Mouse (Mus musculus) forebrain, embryonic 12.5 days (tissue): Measurements from ENCODE around the gene Omp. TPM values are rescaled to one million over a fixed set of nuclear protein-coding genes. Genes with fewer than 3 reads are reported as not detected.
A peak's percentile ranks its signal among the peaks of the same experiment; 100 is the strongest.
"Not testable (repeated sequence)": the region's sequence is repeated elsewhere in the genome, so short reads cannot be mapped to it uniquely, and the experiment has no call there.

Source experiments
- ATAC-seq: fragments of 200-750 bp; cut with Nextera tagmentation; 2 replicates; pipeline ENCODE4 v1.8.0; 2017; ENCODE audit warnings: moderate TSS enrichment; ENCODE audit not compliant: low FRiP score
- H3K27ac ChIP-seq: fragments of 300-500 bp; sonication (generic); 2 replicates; pipeline ENCODE4 v1.5.1; 2016; ENCODE audit warnings: mild to moderate bottlenecking
- H3K27me3 ChIP-seq: fragments of 300-500 bp; sonication (generic); 2 replicates; pipeline ENCODE4 v1.6.1; 2016; ENCODE audit warnings: mild to moderate bottlenecking
- H3K36me3 ChIP-seq: fragments of 300-500 bp; sonication (generic); replicated peaks from 2 replicates; pipeline ENCODE4 v1.6.1; 2016; ENCODE audit warnings: mild to moderate bottlenecking
- H3K4me1 ChIP-seq: fragments of 300-500 bp; sonication (generic); 2 replicates; pipeline ENCODE4 v1.6.1; 2016
- H3K4me2 ChIP-seq: fragments of 300-500 bp; sonication (generic); 2 replicates; pipeline ENCODE4 v1.6.1; 2016; ENCODE audit warnings: mild to moderate bottlenecking, moderate library complexity
- H3K4me3 ChIP-seq: fragments of 300-500 bp; sonication (generic); replicated peaks from 2 replicates; pipeline ENCODE4 v1.5.1; 2016; ENCODE audit warnings: mild to moderate bottlenecking
- H3K9ac ChIP-seq: fragments of 300-500 bp; sonication (generic); 2 replicates; pipeline ENCODE4 v1.6.1; 2016; ENCODE audit warnings: mild to moderate bottlenecking
- H3K9me3 ChIP-seq: fragments of 300-500 bp; sonication (generic); 2 replicates; pipeline ENCODE4 v1.6.1; 2016
- WGBS: fragments of 180-500 bp; shearing (Covaris S2); methylation state at CpG from one replicate; pipeline ENCODE4 v1.1.7; 2016; 5-methylcytosine and 5-hydroxymethylcytosine counted together
- polyA plus RNA-seq: library from polyadenylated mRNA; unstranded; fragments of >200 nt; fragmentation: Nextera tagmentation; extraction: Ambion mirVana; gene quantifications from 2 replicates; pipeline ENCODE4 v1.2.1, GENCODE M21; 2016

Omp gene
- polyA plus RNA-seq: 0.45 and 0.74 TPM in 2 replicates

DNA sequence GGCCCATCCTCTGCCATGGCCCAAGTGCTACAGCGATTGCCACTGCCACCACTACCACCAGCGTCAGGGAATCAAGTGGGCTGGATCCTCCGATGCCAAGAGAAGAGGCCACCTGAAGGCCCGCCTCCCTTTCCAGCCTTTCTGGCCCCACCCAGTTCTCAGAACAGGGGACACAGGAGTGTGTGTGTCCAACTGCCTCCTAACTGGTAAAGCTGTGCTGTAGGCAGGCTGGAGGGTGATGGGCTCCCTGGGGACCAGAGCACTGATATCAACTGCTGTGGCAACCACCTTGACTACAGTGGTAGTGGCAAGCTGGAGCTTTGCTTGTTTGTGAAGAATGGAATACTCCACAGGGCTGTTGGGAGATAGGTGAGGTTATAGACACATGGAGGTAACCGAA, at the start of gene Omp:
Gene Omp (minus strand): TSS at position 101 of the 400 bp plus-strand sequence.
- 92% methylated on average over 5 of the region's 5 CpGs for WGBS
- Histone ChIP-seq H3K4me2 (no peak within 1 kb of the TSS), H3K4me1 (peaks cover 34% of the 10 kb centered on the region), H3K9me3 (no peaks in the 10 kb centered on the region), H3K4me3 (no peak within 1 kb of the TSS), H3K27me3 (no peaks in the 10 kb centered on the region), H3K9ac (no peak within 1 kb of the TSS), H3K36me3 (no peaks in the 10 kb centered on the region), H3K27ac (no peak within 1 kb of the TSS)
- no peak for ATAC-seq

DNA sequence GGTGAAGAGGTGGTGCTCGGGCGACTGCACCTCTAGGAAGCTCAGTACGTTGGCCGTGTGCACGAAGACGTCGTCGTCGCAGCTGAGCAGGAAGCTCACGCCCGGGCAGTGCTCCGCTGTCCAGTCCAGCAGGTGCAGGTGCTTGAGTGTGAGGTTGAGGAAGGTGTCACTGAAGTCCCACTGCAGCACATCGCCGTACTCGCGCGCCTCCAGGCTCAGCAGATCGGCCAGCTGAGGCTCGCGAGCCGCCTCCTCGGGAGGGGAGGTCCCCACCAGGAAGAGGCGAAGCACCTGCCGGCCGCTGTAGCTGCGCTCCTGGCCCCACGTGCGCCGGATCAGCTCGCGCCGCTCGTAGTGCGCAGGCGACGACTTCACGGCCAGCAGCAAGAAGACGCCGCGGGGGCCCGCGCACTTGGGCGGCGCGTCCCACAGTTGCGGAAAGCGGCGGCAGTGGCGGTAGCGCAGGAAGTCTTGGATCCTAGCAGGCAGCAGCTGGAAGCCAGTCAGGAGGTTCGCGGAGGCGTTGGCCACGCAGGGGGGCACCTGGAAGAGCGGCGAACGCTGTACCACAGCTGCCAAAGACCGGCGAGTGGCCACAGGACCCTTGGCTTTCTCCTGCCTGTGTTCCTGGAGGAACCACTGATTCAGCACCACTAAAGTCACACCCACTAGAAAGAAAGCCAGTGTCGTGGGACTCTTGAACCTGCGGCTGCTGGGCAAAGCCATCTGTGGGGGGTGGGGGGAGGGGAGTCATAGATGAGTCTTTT, 48.9 kb upstream of the Omp start:
- Histone ChIP-seq H3K4me3 (peak overlapping the region; percentile 40), H3K4me2 (peak overlapping the region; percentile 77), H3K9me3 (no peaks in the 10 kb centered on the region), H3K27ac (no peak overlapping the region), H3K36me3 (no peaks in the 10 kb centered on the region), H3K4me1 (peaks cover 14% of the 10 kb centered on the region), H3K27me3 (peaks cover 84% of the 10 kb centered on the region), H3K9ac (peak overlapping the region; percentile 49)
- peak; percentile 37 for ATAC-seq
- 1% methylated on average over 61 of the region's 61 CpGs for whole genome bisulfite sequencing

DNA sequence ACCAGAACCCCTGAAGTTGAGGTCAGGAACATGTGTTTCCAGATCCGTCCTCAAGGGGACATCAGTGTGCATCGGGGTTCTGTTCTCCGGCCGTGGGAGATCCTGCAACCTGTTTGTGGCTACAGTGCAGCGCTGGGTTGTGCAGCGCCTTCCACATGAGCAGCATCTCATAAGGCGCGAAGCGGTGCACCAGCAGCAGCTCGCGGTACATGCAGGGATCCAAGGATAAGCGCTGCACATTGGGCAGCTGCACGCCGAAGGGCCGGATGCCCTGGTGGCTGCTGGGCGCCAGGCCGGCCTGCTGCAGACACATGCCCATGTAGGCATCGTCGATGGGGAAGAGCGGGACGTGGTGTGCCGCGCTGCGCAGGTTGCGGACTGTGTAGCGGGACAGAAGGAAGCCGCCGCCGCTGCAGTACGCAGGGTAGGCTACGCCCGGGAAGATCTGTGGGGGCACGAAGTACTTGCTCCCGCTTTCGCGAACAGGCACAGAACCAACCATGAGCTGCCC, 48.3 kb upstream of the Omp start:
- Histone ChIP-seq H3K27me3 (peaks cover 87% of the 10 kb centered on the region), H3K27ac (no peak overlapping the region)
- WGBS: 6% methylated on average over 36 of the region's 36 CpGs

DNA sequence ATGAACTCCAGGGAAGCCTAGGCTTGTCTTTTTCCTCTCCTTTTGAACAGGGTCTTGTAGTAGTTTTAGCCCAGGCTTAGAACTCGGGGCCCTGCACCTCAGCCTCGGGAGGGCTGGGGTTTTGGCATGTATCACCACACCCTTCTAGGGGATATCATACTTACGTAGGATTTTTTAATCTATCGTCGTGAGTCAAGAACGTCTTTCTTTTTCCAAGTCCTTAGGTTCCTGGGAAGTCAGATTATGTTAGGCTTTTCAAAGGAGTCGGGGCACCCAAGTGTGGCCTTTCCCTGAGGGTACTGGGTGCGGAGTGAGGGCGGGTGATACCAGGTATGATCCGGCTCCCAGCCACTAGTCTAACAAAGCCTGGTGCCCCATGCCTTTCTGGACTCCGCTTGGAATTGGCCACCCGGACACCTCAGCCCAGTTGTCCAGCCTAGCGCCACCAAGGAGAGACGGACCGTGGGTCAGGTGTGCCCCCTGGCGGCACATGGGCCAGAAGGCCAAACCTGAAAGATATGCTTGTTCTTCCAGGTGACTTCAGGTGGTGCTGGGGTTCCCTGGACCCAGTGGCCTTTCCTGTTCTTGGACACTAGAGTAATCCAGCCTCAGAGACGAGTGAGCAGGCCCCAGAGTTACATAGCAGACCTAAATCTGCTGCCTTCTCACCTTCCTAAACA, 46.4 kb upstream of the Omp start:
- H3K4me1 ChIP-seq: peaks cover 21% of the 10 kb centered on the region
- H3K4me3 ChIP-seq: no peak overlapping the region
- no peak overlapping the region for H3K9ac ChIP-seq
- H3K4me2 ChIP-seq: no peak overlapping the region
- no peak overlapping the region for H3K27ac ChIP-seq
- peaks cover 82% of the 10 kb centered on the region for H3K27me3 ChIP-seq
- ATAC-seq: no peak
- WGBS: 66% methylated on average over 17 of the region's 17 CpGs
- no peaks in the 10 kb centered on the region for H3K36me3 ChIP-seq
- H3K9me3 ChIP-seq: no peaks in the 10 kb centered on the region

More for the DNA sequence above, 48.3 kb upstream of the Omp start:
- Histone ChIP-seq H3K4me2 (peak overlapping the region; percentile 77), H3K4me3 (peak overlapping the region; percentile 40), H3K4me1 (peaks cover 14% of the 10 kb centered on the region), H3K36me3 (no peaks in the 10 kb centered on the region), H3K9ac (peak overlapping the region; percentile 49), H3K9me3 (no peaks in the 10 kb centered on the region)
- ATAC-seq: peak; percentile 64

DNA sequence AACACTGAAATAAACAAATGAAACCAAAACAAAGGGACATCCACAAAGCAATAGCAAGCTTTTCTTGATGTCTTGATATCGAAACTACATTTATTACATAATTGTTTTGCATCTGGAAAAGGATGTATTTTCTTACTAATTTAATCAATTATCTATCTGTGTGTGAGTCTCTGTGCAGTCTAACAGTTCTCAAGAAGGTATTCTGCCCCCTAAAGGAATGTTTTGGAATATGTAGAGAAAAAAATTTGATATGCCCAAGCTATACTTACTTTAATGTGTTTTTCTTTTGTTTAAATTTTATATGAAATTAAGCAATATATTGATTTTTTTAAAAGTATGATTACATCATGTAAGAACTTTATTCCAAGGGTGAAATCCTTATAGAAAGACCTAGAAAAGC, 45.3 kb upstream of the Omp start:
- no peak for ATAC-seq
- Histone ChIP-seq H3K4me3 (no peak overlapping the region), H3K4me1 (peaks cover 32% of the 10 kb centered on the region), H3K9me3 (no peaks in the 10 kb centered on the region), H3K27me3 (peaks cover 76% of the 10 kb centered on the region), H3K4me2 (no peak overlapping the region), H3K9ac (no peak overlapping the region), H3K36me3 (no peaks in the 10 kb centered on the region), H3K27ac (no peak overlapping the region)
- WGBS: 92% methylated on average over 1 of the region's 1 CpGs

DNA sequence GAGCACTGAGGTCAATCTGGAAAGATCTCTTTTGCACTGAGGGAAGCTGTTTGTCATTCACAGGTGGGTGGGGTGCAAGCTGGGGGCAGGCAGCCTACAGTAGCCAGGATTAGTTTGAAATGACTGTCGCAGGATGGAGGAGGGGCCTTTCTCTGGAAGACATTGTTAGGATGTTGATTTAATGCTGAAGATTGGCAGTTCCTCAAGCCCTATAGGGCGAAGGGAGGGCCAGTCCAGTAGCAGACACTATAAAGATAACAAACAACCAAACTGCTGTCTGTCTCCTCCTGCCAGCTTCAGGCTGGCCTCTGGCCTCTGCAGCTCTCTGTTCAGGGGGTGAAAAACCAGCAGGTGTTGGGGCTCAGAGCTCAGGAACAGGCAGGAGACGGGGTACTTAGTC, 44.4 kb upstream of the Omp start:
- Histone ChIP-seq H3K4me1 (peaks cover 39% of the 10 kb centered on the region), H3K36me3 (no peaks in the 10 kb centered on the region), H3K4me3 (no peak overlapping the region), H3K27me3 (peaks cover 76% of the 10 kb centered on the region), H3K9ac (no peak overlapping the region), H3K4me2 (no peak overlapping the region), H3K27ac (no peak overlapping the region), H3K9me3 (no peaks in the 10 kb centered on the region)
- WGBS: 66% methylated on average over 3 of the region's 3 CpGs
- no peak for ATAC-seq

DNA sequence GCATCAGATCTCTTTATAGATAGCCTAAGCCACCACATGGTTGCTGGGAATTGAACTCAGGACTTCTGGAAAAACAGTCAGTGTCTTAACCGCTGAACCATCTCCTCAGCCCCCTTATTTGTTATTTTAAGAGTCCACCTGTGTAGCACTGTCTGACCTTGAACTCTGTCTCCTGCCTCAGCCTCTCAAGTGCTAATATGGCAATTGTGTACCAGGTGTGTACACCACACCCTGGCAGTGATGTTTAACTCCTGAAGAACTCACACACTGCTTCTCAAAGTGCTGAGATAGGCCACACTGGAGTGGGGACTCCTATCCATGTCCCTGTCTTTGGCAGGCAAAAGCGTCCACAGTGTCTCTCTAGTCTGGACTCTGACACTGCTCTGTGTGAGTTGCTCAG, 43.4 kb upstream of the Omp start:
- Histone ChIP-seq H3K4me3 (no peak overlapping the region), H3K27me3 (peaks cover 75% of the 10 kb centered on the region), H3K4me1 (peaks cover 29% of the 10 kb centered on the region), H3K27ac (no peak overlapping the region), H3K9ac (no peak overlapping the region), H3K4me2 (no peak overlapping the region), H3K9me3 (no peaks in the 10 kb centered on the region), H3K36me3 (no peaks in the 10 kb centered on the region)
- no peak for ATAC-seq
- 94% methylated on average over 2 of the region's 2 CpGs for WGBS

DNA sequence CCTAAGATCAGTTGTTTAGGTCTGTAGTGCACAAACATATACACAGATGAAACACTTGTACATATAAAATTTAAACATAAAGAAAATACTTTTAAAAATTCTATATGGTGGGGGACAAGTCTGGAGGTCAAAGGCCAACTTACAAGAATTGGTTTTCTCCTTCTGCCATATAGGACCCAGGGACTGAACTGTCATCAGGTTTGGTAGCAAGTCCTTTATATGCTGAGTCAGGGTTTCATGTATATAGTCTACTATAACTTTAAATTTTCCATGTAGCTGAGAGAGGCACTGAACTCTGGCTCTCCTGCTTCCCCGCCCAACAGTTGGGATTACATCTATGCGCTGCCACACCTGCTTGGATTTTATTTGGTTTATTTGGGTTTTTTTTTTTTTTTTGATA, 42.9 kb upstream of the Omp start:
- H3K27me3 ChIP-seq: peaks cover 74% of the 10 kb centered on the region
- no peaks in the 10 kb centered on the region for H3K36me3 ChIP-seq
- no peaks in the 10 kb centered on the region for H3K9me3 ChIP-seq
- H3K4me3 ChIP-seq: no peak overlapping the region
- no peak overlapping the region for H3K27ac ChIP-seq
- ATAC-seq: no peak
- 93% methylated on average over 2 of the region's 2 CpGs for WGBS
- H3K4me2 ChIP-seq: no peak overlapping the region
- H3K4me1 ChIP-seq: peaks cover 25% of the 10 kb centered on the region
- no peak overlapping the region for H3K9ac ChIP-seq

DNA sequence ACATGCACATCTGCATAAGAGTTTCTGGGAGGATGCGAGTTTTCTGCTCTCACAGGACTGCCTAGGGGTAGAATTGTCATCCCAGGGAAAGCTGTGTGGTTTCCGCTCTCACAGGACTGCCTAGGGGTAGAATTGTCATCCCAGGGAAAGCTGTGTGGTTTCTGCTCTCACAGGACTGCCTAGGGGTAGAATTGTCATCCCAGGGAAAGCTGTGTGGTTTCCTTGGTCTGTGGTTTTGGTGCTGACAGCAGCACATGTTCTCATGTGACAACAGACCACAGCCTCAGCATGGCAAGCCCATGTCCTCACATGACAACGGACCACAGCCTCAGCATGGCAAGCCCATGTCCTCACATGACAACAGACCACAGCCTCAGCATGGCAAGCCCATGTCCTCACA, 42.0 kb upstream of the Omp start:
- Histone ChIP-seq H3K4me1 (peaks cover 25% of the 10 kb centered on the region), H3K27ac (peak overlapping the region; percentile 66), H3K27me3 (peaks cover 74% of the 10 kb centered on the region)
- WGBS: 64% methylated on average over 3 of the region's 3 CpGs
- not testable (repeated sequence) for H3K4me2 ChIP-seq, H3K9me3 ChIP-seq, H3K9ac ChIP-seq, H3K36me3 ChIP-seq, ATAC-seq, H3K4me3 ChIP-seq

DNA sequence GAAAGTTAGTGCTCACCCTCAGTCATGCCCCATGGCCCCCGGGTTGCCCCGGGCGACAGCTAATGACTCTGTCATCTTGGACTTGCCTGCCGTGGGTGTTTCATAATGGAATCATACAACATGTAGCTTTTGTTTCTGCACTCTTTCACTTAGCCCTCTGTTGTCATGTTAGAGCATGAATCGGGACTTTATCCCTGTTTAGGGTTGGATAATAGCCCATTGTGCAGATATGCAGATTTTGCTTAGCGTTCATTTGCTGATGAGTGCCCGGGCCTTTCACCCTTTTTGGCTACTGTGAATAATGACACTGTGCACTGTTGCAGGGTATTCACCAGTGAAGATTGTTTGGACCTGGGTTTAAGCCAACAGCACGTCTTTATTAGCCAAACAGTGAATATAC, 41.3 kb upstream of the Omp start:
- no peaks in the 10 kb centered on the region for H3K36me3 ChIP-seq
- H3K4me3 ChIP-seq: no peak overlapping the region
- no peaks in the 10 kb centered on the region for H3K9me3 ChIP-seq
- ATAC-seq: peak; percentile 90
- H3K4me1 ChIP-seq: peaks cover 25% of the 10 kb centered on the region
- H3K9ac ChIP-seq: no peak overlapping the region
- WGBS: 15% methylated on average over 8 of the region's 8 CpGs
- H3K4me2 ChIP-seq: no peak overlapping the region
- peak overlapping the region; percentile 66; the same call in 1 of the 2 replicates for H3K27ac ChIP-seq
- peaks cover 73% of the 10 kb centered on the region for H3K27me3 ChIP-seq

DNA sequence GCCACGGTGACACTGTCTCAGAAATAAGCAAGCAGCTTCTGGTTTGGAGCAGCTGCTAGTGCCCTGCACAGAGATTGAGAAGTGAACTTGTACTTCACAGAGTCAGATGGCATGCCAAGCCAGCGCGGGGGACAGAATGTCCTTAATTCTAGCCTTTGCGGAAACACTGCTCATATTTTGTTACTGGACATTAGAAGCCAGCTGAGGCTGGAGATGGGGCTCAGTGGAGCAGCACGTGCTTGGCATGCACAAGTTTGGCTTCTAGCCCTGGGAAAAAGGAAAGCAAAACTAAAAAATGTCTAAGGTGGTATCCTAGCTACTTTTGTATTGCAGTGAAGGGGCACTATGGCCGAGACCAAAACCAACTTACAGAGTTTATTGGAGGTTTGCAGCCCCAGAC, 40.0 kb upstream of the Omp start:
- Histone ChIP-seq H3K4me2 (no peak overlapping the region), H3K36me3 (no peaks in the 10 kb centered on the region), H3K27ac (no peak overlapping the region), H3K9me3 (no peaks in the 10 kb centered on the region), H3K4me1 (peaks cover 25% of the 10 kb centered on the region), H3K4me3 (no peak overlapping the region), H3K27me3 (peaks cover 69% of the 10 kb centered on the region), H3K9ac (no peak overlapping the region)
- ATAC-seq: no peak
- 79% methylated on average over 6 of the region's 6 CpGs for WGBS

DNA sequence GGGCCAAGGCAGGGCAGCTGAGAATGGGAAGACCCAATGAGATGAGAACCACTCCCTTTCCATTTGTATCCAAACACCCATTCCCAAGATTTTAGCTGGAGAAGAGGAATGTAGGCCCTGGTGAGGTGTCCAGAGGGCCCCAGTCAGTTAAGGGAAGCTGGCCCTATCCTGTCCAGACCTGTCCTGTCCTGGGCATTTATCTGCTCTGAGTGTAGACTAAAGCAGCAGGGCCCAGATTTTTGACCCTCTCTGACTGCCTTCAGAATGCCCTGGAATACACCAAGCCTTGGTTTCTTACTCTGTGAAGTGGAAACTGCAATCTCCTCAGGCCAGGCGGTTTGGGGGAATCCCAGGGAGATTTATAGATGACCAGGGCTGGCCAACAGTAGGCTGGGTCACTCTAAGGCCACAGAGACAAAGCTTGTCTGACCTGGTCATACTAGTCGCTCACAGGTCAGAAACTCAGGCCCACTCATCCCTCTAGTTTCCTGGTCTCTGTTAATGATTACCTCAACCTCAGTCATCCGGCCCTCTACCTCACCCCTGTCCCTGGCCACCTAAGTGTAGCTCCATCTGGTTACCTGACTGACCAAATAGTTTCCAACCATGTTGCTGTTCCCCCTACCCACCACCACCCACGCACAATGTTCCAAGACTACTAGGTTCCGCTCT, 33.4 kb upstream of the Omp start:
- H3K9ac ChIP-seq: peak overlapping the region; percentile 42; the same call in 1 of the 2 replicates
- ATAC-seq: peak; percentile 39
- peak overlapping the region; percentile 83 for H3K4me2 ChIP-seq
- H3K4me1 ChIP-seq: peaks cover 16% of the 10 kb centered on the region
- no peak overlapping the region for H3K27ac ChIP-seq
- no peaks in the 10 kb centered on the region for H3K9me3 ChIP-seq
- H3K27me3 ChIP-seq: peaks cover 68% of the 10 kb centered on the region
- WGBS: 92% methylated on average over 5 of the region's 5 CpGs
- peak overlapping the region; percentile 74 for H3K4me3 ChIP-seq
- H3K36me3 ChIP-seq: no peaks in the 10 kb centered on the region
